Mouse (Mus musculus) fibroblast of lung, adult 2 months (primary cell): Measurements from ENCODE around the gene Rpl11.
"Not testable (repeated sequence)": the region's sequence is repeated elsewhere in the genome, so short reads cannot be mapped to it uniquely, and the experiment has no call there.

Experiments used
- DNase-seq: peaks from one replicate; pipeline ENCODE4 v3.0.0-alpha.2; 2011; ENCODE audit warnings: low read depth

Gene Rpl11

DNA sequence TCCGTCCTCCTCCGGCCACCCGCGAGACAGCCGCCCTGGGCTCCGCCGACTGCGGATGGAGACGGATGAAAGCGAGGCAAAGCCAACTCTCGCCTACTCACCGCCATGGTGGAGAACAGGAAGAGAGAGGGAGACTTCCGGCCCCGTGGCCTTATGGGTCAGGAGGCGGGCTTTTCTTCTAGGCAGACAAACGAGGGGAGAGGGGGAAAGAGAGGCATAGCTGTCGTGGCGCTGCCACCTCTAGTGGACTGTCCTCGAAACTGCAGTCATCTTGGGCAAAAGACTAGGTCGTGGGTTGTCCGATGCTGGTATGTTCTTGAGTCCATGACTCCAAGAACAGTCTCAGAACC, at the start of gene Rpl11:
Rpl11 (minus strand) TSS at position 182 of the 350 bp plus-strand sequence.
- DNase-seq, result peak; percentile 88

DNA sequence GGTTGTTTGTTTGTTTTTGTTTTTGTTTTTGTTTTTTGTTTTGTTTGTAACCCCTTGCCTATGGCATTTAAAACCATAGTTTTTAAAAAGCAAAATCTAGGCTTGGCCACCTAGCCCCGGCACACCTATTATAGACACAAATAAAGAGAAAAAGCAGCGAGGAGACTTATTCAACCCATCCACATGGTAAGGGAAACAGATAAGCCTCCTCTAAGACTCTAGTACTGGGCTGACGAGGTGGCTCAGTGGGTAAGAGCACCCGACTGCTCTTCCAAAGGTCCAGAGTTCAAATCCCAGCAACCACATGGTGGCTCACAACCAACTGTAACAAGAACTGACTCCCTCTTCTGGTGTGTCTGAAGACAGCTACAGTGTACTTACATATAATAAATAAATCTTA, 48.5 kb upstream of the Rpl11 start:
- DNase-seq, result not testable (repeated sequence)

DNA sequence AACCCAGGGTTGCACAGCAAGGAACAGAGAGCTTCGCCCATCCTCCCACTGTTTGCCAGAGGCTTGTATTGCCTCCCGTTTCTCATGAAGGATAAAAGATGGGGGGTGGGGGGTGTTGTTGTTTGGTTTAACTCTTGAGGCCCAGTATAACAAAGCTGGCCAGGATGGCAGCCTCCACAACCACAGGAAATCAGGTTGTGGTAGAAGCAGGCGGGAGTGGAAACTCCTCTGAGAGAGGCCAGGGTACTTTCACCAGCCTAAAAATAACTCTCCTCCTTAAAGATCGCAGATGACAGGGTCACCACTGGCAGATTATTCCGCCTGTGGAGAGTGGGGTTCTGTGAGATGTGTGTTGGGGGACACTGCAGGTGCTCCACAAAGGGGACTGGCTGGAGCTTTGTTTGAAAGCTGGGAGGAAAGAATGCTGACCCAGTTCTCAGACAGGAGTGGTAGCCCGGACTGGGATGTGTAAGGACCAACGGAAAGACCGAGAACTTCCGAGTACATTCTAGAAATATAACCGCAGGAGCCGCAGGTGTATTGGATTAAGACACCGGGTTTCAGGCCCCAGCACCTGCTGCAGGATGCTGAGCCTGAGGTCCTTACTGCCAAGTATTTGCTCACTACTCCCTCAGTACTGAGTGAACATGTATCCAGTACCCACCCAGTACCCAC, 47.3 kb upstream of the Rpl11 start:
- DNase-seq, result no peak

DNA sequence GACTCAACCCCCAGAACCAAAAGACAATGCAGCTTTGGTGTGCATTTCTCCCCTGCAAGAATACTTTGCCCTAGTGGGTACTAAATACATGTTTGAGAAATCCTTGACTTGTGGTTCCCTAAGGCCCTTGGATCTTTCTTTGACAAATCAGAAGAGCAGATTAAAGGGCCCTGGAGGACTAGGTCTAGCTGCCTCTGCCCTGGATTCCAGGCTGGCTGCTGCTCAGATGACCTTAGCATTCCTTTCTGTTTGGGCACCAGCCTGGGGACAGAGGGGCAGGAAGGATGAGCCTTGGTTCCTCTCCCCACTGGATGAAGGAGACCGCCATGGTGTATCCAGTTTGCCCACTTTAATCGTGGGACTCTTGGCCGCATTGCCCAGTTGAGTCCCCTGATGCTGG, 45.2 kb upstream of the Rpl11 start:
- DNase-seq, result no peak

DNA sequence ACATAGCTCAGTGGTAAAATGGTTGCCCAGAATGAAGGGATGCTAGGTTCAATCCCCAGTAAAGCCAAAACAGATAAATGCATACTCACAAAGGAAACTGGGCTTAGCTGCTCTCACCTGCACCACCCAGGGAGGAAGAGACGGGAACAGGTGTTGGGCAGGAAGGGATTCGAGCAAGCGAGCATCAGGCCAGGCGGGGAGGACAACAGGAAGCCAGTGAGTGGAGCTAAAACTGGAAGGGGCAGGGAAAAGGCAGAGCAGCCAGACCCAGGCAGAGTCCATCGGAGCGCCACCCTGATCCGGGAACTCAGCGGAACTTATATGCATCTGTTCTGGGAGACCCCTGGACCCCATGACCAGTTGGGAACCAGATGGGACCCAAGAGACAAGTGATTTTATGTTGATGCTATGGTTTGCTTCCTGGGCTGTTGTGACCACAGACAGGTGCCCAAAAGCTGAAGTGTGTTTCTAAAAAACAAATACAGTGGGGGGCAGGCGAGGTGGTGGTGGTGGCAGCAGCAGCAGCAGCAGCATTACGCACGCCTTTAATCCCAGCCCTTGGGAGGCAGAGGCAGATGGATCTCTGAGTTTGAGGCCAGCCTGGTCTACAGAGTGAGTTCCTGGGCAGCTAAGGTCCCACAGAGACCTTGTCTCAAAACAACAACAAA, 43.4 kb upstream of the Rpl11 start:
- no peak for DNase-seq

DNA sequence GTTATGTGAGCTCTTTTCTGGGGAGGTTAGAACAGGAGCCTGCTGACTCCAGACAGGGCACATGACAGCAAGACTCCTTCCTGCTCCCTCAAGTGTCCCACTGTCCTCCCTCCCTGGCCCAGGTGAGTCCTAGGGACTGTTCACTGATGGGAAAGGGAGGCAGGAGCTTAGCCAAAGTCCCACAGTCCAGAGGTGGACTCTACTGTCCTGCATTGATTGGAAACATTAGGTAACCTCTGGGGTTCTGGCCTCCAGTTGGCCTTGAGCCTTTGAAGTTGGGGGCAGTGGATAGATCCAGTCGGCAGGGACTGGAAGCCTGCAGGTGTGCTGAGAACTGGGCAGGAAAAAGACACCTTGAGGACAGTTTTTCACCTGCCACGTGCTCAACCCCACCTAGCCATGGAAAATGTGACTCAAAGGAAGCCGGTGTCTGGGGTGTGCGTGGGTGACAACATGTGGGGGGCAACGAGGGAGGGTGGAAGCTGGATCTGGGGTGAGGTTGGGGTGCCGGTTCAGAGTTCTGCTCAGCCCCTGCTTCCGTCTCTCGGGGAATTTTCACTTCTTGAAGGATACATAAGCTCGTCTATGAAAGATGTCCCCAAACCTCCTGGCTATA, 42.4 kb upstream of the Rpl11 start:
- DNase-seq, result no peak

DNA sequence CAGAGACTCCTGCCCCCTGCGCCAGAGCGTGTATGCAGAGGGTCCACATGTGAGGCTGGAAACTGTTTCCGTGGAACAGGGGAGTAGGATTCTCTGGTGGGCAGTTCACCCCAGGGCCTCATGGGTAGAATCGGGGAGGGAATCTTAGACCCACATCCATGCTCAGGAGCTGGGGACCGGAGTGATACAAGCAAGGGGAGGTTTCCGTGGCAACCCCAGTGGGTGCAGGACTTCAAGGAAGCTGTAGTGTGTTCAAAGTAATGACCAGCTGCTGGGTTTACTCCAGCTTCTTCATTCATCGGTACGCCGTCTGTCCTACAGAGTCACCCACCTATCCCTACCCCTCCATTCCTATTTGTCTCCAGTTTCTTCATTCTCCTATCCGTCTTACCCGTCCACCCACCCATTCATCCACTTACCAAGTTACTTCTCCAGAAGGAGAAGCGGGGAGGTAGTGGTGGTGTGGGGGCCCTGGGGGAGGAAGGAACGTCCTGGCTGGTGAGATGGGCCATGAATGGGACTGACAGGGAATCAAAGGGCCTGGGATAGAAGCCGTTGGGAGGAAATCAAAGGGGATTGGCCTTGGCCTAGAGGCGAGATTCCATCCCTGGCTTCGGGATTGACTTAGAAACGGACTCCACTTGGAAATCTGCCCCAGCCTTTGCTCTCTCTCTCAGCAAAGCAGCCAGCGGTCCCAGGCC, 41.4 kb upstream of the Rpl11 start:
- DNase-seq, result no peak

DNA sequence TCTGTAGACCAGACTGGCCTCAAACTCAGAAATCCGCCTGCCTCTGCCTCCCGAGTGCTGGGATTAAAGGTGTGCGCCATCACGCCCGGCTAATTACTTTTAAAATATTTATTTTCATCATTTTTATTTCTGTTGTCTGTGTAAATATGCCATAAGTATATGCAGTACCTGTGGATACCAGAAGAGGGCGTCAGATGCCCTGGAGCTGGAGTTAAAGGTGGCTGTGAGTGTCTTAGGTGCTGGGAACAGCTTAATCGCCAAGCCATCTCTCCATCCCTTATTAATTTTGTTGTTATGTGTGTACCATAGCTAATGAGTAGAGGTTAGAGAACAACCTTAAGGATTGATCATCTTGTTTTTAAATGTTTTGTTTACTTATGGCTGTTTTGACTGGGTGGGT, 39.3 kb upstream of the Rpl11 start:
- DNase-seq, result no peak

DNA sequence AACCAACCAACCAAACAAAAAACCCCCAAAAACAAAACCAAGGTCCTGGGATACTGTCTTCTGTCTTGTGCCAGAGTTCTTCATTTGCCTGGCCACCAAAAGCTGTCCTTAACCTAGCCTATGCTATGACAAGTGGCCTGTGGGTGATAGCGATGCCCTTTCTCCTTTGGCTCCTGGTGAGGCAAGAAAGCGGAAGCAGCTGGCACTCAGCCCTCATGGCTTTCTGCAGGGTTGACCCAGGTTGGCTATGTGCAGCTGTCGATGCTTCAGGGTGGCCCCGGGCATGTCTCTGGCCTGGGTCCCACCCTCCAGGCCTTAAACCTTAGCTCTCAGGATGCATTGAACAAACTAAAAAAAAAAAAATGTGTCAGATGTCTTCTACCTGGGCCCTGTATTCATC, 38.1 kb upstream of the Rpl11 start:
- no peak for DNase-seq

DNA sequence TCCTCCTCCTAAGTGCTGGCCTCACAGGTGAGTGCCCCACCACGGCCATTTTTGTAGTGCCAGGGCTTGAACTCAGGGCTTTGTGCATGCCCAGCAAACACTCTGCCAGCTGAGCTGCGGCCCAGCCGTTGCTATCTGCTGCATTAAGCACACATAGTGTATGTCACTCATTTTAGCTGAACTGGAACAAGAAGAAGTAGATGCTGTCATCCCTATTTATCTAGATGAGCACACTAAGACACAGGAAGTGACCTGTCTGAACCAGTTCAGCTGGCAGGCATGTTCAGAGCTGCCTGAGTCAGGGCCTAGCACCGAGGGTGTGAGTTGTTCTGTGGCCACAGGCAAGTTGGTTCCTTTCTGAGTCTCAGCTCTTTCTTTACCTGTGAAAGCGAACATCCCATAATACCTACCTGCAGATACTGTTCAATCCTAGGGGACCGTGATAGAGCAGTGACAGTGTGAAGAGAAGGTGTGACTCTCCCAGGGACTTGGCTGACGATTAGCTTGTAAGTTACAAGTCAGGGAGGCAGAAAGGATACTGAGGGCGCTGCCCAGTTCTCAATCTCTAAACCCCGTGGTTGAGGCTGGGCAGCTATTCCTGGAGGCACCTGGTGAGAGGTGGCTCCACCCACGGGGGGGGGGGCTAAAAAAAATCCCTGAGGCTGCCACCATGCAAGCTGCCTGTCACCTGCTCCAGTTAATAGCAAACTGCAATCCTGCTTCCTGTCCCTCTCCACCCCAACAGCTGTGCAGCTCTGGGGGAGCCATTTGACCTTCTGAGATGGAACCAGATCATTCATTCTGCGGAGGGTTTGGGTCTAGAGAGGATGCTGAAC, 36.7 kb upstream of the Rpl11 start:
- DNase-seq, result no peak

DNA sequence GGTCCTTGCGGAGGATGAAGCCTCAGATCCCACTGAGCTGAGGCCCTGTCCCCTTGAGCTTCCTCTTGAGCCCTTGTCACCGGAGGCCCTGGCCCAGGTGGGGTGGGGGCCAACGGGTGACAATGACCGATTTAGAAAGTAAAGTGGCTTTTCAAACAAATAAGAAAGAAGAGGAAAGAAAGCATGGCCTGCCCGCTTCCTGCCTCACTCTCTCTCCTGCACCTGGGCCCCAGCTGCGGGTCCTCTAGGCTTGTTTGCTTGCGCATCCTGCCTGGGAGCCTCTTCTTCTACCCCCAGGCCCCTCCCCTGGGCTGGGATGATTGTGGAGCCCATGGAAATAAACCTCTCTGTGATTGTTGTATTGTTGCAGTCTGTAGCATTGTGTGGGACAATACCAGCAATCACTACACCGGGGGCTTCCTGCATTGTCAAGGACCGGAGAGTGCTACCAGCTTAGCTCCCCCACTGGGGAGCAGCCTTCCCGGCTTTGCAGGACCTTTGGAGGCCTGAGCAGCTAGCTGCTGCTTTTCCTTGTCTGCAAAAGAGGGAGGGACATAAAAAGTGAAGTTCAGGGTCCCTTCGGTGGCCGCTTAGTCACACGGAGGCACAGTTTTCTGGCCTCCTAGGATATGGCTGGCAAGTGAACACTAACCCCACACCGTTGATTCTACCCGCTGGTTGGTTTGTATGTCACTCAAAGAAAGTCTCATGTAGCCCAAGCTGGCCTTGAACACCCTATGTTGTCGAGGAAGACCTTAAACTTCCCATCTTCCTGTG, 35.9 kb upstream of the Rpl11 start:
- no peak for DNase-seq

DNA sequence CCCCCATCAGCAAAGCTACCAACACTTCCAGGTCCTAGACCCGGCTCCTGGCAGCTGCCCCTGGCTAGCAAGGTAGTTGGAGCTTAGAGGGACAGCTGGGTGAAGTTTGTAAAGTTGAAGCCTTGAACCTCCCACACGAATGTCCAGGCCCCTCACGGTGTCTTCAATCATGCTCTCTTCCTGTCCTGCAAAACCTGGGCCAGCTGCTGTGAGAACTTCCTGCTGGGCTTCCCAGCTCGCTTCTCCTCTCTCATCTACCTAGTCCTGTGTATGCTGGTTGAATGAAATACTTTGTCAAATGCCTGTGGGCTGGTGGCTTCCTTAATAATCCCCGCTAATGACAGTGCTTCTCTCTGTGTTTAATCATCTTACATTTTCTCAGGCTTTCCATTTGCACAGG, 35.1 kb upstream of the Rpl11 start:
- no peak for DNase-seq

DNA sequence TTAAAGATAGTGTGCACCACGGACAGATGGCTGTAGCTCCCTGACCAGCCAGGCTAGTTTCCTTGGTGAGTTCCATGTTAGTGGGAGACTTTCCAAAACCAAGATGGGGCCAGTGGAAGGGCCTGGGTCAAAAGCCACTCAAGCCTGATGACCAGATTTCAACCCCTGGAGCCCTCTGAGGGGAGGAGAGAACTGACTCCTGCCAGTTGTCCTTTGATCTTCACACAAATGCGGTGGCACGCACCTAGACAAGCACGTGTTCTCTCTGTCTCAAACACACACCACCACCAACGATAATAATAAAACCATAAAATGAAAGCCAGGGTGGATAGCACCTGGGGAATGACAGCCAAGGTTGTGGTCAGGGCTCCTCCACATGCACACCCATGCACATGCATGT, 34.0 kb upstream of the Rpl11 start:
- no peak for DNase-seq

DNA sequence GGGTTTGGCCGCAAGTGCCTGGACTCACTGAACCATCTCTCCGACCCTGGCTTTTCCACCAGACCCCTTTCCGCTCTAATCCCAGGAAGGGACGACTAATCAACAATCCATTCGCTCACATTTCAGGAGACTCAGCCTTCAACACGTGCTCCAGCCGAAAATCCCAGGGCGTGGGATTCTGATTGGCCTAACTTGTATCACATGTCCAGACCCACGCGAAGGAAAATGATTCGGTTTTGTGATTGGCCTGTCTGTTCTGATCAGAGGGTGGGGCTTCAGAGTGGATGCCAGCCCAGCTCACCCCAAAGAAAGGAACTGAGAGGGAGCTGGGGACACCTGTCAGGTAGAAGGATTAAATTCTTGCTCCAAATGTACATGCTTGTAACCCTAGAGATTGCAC, 31.6 kb upstream of the Rpl11 start:
- DNase-seq, result no peak

DNA sequence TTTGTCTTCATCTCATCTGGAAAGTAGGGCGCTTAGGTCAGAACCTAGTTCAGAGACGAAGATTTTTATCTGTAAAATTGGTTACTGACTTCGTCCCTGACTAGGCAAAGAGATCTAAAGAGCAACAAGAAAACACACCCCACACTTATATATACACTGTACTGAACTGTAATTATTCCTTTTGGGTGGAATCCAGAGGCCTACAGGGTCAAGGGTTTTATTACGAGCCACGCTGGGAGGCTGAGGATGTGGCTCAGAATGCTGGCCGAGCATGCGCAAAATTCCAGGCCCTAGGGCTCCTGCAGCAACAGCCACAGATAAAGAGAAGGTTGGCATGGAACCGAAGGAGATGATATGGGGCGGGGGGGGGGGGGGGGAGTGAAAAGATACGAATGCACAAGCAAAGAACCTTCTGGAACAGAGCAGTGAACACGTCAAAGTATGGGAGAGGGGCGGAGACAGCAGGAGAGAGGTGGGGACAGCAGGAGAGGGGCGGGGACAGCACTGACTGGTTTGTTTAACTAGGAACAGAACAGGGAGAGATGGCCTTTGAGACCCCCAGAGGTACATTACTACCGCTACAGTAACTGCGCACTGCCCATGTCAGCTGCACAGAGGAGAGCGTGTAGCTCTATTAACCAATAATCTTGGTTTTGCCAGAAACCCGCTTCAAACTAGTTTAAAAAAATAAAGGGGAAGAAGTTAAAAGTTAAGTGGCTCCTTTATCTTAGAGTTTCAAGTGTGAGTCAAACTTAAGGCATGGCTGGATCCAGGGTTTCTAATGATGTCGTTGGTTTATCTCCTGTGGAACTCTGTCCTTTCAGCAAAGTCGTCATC, 30.3 kb upstream of the Rpl11 start:
- no peak for DNase-seq

DNA sequence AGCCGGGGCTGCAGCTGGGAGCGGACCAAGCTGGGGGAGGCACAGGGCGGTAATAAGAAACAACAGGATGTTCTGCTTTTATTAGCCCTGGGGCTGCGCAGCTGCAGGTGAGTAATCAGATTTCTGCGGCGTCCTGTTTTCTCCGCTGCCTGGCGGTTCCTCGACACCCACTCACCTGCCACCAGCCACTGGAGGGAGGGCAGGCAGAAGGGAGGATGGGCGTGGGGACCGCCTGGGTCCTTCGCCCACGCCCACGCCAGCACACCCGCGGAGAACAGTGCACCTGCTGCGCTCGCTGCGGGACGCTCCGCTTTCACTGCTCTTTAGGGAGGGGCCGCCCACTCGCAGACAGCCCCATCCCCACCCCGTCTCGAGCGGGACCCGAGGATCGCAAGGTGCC, 28.5 kb upstream of the Rpl11 start:
- DNase-seq, result no peak

DNA sequence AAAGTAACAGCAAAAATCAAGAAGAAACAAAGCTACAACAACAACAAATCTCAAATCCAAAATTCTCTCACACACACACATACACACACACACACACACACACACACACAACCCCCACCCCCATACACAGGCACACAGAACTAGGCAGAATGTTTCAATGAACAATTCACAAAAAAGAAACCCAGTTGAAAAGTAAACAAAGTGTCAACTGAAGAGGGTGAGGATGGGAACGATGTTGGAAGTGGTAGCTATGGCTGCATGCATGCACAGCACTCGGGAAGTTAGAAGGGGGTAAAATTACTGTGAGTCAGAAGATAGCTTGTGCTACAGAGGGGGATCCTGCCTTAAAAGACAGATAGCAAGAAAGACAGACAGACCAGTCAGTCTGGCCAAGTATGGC, 25.4 kb upstream of the Rpl11 start:
- no peak for DNase-seq

DNA sequence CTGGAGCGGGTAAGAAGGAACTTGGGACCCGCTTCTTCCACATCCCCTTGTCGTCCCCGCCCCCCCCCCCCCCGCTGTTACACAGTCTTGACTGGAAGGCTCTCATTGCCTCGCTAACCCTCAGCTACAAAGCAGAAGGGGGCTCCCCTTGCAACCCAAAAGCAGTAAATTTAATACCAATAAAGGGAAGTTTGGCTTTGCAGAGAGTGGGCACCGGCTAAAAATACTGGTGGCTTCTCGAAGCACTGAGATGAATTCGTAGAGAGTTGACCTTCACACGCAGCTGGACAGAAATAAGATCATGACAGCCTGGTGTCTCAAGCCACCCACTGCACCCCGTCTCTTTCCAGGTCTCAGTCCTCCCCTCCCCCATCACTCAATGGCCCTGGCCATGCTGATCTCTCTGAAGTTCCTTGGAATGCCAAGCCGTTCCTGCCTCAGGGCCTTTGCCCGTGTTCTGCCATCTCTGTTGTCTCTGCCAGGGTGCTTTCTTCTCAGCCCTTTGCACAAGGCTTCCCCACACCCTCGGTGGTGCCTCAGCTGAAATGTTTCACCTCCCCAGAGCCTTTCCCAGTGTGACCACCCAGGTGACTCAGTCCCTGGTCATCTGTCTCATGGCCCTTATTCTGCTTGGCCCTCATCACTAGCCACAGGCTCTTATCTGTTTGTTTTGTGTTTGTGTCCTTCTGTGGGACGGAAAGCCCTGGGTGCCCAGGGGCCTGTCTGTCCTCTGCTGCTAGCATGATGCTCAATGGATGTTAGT, 23.7 kb upstream of the Rpl11 start:
- no peak for DNase-seq

DNA sequence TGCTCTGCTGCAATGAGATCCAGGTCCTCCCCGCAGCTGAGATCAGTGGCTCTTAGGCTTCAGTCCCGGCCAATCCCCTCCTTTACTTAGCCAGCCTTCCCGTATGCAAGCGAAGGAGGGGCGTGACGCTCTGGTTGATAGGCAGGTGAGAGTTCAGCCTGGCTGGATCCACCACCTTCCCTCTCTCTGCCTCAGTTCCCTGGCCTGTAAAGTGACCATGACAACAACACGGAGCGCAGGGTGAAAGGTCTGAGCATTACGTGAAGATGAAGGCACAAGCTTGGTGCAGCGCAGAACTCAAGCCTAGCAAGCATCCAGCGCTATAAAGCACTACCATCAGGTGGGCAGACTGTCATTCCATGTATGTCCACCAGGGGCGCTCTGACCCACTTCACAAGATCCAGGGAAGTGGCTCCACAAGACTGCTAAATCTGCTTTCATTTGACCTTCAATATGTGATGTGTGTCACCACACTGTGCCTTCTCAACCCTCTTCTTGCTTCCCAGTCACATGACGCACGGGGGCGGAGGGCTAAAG, 18.0 kb upstream of the Rpl11 start:
- DNase-seq, result peak; percentile 49
